Mouse (Mus musculus) heart, adult 18-20 months (tissue): ENCODE data around the gene Fgfr3. TPM values are rescaled to one million over a fixed set of nuclear protein-coding genes. Genes with fewer than 3 reads are reported as not detected.

ENCODE experiments used
- DNase-seq, 2 experiments: peaks; one replicate each; pipeline ENCODE4 v3.0.0; 2021 to 2022; ENCODE audit warnings: mixed read lengths in 1 of 2
- total RNA-seq, 2 experiments: library from RNA; stranded (reverse); gene quantifications; 2 replicates each; pipeline ENCODE4 v1.2.3; 2021

Gene Fgfr3
- total RNA-seq, 2 experiments from 2014 or later, result 10.3 to 11.9 TPM

- DNase-seq, result no peak
Measured at GRCm38 (mm10) chr5:33730516-33730915, 9.0 kb downstream of the Fgfr3 start.

GRCm38 (mm10) chr5:33731051-33731450, 9.6 kb downstream of the Fgfr3 start:
- DNase-seq, result no peak

GRCm38 (mm10) chr5:33733837-33734236, 12.4 kb downstream of the Fgfr3 start:
- DNase-seq, result no peak

DNA sequence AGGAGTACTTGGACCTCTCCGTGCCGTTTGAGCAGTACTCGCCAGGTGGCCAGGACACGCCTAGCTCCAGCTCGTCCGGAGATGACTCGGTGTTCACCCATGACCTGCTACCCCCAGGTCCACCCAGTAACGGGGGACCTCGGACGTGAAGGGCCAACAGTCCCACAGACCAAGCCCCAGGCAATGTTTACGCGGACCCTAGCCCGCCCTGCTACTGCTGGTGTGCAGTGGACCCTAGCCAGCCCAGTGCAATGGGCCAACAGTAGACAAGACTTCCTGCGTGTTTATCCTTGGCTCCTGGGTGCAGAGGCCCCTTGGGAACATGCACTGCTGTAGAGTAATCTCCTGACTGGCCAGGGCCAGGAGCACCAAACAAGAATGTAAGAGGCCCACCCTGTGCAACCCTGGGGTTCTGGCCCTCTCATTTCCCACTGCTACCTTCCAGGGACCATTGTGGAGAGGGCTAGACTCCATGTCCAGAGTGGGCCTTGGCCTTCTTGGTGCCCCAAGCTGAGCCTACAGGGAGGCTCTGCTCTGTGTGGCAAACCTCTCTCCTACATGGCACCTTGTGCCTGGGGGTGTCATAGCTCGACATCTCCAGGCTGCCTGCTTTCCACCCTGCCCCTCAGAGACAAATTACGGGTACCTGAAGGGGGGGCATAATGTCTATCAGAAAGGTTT, 14.1 kb downstream of the Fgfr3 start:
- DNase-seq, result no peak

DNA sequence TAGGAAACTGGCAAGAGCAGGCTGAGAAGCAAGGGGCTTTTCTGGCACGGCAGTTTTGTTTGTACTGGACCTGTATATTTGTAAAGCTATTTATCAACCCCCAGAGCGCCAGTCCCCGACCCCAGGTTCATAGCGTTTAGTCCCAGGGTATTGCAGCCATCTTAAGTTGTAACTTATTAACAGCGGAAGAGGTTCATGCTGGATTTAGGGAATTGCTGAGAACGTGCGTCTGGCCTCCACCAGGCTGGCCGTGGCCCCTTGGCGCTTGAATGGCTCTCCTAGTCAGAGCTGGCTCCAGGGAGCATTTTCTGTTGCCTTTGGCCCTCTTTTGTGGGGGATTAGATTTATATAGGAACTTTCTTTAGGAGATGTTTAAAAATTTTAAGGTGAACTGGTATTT, 14.8 kb downstream of the Fgfr3 start:
- DNase-seq, result no peak

DNA sequence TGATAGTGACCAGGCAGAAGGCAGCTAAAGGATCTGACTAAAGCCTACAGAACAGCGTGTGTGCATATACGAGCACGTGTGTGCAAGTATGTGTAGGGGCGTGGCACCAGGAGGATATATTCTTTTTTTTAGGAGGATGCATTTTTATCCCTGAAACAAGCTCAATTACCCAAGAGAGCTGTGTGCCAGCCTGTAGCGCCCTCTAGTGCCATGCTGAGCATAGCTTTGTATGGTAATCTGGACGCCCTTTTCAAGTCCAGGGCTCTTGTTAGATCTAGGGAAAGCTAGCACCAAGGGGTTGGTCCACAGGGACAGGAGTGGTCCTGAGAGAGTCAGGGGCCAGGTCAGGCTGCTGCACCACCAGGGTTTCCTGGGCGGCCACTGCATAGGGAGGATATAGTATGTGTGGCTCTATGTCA, 16.4 kb downstream of the Fgfr3 start:
- DNase-seq, result peak; percentile 63 to 85

GRCm38 (mm10) chr5:33738341-33738740, 16.9 kb downstream of the Fgfr3 start:
- no peak for DNase-seq

DNA sequence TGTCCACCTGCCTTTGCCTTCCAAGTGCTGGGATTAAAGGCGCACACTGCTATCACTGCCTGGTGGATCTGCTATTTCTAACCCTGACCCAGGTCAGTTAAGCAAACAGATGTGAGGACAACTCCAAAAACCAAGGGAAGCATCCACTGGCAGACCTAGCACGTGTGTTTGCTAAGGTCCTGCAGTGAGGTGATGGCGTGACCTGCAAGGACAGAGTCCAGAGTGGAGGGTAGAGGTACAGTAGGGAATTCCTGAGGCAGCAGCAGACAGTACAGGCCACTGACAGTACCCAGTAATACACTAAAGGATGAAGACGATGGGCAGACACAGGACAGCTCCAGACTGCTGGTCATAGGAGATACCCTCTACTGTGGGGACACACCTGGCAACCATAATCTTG, 19.1 kb downstream of the Fgfr3 start:
- no peak for DNase-seq

DNA sequence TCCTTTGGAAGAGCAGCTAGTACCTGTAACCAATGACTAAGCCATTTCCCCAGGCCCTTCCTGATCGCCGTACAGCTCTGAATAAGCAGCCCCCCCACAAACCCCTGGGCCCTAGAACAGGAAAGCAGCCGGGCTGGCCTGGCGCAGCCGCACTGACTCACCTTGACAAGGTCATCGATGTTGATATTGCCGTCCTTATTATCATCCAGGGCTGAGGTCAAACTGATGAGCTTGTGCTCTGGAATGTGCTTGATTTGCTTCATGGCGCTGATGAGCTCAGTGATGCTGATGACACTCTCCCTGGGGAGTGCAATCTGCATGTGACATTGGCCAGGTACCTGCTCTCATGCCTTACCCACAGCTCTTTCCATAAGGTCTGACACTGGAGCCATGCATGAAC, 22.0 kb downstream of the Fgfr3 start:
- no peak for DNase-seq

DNA sequence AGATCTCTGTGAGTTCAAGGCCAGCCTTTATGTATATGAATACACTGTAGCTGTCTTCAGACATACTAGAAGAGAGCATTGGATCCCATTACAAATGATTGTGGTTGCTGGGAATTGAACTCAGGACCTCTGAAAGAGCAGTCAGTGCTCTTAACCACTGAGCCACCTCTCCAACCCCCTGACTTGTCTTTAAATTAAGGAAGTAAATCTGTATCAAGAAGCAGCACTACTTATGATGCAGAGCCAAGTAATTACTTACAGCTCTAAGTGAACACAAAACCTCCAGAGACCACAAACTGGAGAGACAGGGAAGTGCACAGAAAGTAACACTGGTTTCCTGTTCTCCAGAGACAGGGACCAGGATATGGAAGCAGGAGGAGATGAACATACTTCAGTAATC, 55.7 kb downstream of the Fgfr3 start:
- no peak for DNase-seq

DNA sequence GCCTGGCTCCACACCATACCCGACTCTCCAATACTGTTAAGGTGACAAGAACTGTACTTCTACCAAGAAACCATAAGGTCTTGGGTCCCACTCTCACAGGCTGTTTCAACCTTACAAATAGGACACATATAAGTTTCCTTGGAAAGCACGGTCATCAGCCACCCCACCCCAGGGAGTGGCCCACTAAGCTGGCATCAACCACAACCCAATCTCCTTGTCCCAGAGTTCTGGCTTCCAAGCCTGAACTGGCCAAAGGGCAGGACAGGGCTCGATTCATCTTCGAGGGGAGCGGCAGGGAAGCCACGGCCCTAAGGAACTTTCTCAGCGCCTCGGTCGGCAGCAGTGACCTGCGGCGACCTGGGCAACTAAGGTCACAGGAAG, 60.5 kb downstream of the Fgfr3 start:
- DNase-seq, result no peak

GRCm38 (mm10) chr5:33782345-33782998, 61.0 kb downstream of the Fgfr3 start, which contains the start of gene Letm1:
Gene Letm1, minus strand, starts transcription at chr5:33782817.
- peak; percentile 95 to 96 for DNase-seq

- no peak for DNase-seq
Measured at GRCm38 (mm10) chr5:33782999-33783390, 61.5 kb downstream of the Fgfr3 start.

Other genes with a start within 250 kb of the Fgfr3 start
- gene Fam53a, start 92.0 kb upstream of the Fgfr3 start, total RNA-seq, result 10 to 100 TPM; 21.6 to 28.7 TPM
- 1 to 10 TPM in 1 of 2 experiments, under 1 TPM in 1; 0.87 to 1.2 TPM for gene Gm9903, start 91.7 kb upstream of the Fgfr3 start, total RNA-seq
- gene Slbp, start 69.1 kb upstream of the Fgfr3 start, total RNA-seq, result 10 to 100 TPM; 13.5 to 14.7 TPM
- gene Tacc3, start 63.5 kb upstream of the Fgfr3 start, total RNA-seq, result 1 to 10 TPM; 1.5 to 2.5 TPM
- 10 to 100 TPM; 19.5 to 19.6 TPM for gene Tmem129, start 63.3 kb upstream of the Fgfr3 start, total RNA-seq
- gene Letm1, start 61.1 kb downstream of the Fgfr3 start, total RNA-seq, result 100 to 1,000 TPM; 141 to 143 TPM
- gene Nsd2, start 99.1 kb downstream of the Fgfr3 start, total RNA-seq, result 10 to 100 TPM; 22.2 to 22.8 TPM
- 1 to 10 TPM; 9.0 to 9.1 TPM for gene Nelfa, start 214.7 kb downstream of the Fgfr3 start, total RNA-seq